Mouse (Mus musculus) cerebral cortex, adult 2 months (tissue): ENCODE measurements around the gene Kcnn4.

Experiments
- WGBS: fragments of 180-500 bp; shearing (Covaris S2); methylation state at CpG from one replicate; pipeline ENCODE4 v1.1.7; 2018; 5-methylcytosine and 5-hydroxymethylcytosine counted together

The Kcnn4 gene

DNA sequence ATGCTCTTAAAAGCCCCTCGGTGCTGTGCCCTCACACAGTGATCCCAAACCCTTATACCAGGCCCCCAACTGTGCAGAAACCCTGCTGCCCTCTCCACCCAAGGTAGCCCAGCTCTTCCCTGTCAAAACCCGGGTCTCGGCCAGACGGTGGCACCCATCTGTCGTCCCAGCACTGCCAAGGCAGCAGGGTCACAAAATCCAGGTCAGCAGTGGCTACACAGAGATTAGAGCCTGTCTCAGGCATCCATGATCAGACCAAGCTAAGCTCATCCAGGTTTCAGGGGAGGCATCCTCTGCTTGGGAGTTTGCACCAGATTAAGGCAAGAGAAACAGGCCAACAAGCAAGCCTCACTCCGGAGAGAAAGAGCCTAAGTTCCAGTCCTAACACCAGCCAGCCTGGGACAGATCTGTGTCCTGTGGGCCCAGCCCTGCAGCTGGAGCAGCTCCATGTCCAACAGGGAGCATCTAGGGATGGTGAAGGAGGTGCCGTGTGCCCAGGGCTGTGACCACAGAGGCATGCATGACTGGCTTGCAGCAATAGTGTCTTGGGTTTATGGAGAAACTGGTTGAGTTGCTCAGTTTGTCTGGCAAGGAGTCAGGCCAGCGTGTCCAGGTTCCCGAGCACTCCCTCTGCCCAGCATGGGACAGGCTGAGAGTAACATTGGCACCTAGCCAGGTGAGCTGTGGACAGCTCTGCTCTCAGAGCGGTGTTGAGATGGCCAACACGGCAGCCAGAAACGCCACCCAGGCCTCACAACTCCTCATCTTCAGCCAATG lies 54.1 kb downstream of the Kcnn4 start:
- 67% methylated on average over 12 of the region's 12 CpGs for WGBS

DNA sequence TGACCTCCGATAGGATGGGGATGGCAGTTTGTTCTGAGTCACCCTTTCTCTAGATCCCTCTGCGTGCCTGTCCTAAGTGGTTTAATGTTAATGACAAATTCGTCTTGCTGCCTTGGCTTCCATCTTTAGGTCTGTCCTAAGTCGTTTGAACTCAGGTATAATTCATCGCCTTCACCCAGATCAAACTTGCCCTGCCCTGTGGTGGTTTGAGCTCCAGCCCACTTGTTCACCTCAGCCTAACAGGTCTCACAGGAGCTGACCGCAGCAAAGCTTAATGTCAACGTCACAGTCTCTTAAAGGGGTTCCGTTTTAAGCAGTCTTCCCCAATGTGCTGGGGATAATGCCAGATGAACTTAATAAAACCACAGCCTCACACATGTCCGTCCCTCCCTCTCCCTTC lies 55.9 kb downstream of the Kcnn4 start:
- WGBS: 90% methylated on average over 9 of the region's 9 CpGs

DNA sequence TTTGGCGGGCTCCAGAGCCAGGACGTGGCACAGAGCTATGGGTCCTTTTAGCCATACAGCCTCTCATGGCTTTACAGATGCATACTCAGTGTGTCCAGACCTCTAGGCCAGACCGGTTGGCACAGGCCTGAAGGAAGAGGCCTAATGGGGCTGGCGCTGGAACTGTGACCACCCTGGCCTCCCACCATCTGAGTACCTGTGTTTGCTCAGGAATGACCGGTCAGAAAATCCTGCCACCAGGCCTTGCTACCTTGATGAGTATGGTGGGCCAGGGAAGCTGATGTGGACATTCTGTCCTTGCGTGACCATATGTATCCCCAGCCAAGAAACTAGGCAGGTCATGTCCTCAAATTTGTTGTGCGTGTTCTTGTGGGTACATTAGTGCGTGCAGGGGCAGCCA lies 57.1 kb downstream of the Kcnn4 start:
- WGBS: 98% methylated on average over 8 of the region's 8 CpGs

DNA sequence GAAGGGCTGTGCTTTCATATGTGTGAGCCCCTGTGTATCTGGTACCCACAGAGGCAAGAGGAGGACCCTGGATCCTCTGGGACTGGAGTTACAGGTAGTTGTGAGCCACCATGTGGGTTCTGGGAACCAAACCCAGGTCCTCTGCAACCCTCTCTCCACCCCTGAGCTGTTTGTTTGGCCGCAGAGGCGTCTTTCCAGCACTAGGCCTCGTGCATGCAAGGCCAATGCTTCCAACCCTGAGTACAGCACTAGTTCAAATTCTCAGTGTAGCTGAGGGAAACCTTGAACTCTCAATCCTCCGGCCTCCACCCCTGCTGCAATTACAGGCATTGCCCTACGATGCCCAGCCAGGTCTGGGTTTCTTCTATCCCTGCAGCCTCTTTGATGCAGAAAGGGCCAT lies 58.7 kb downstream of the Kcnn4 start:
- 93% methylated on average over 5 of the region's 5 CpGs for WGBS

- 20% methylated on average over 16 of the region's 16 CpGs for WGBS
These were observed 59.5 kb downstream of the Kcnn4 start for GRCm38 (mm10) chr7:24429413-24430112.

GRCm38 (mm10) chr7:24430551-24431345 lies 60.7 kb downstream of the Kcnn4 start:
- 95% methylated on average over 15 of the region's 15 CpGs for whole genome bisulfite sequencing

DNA sequence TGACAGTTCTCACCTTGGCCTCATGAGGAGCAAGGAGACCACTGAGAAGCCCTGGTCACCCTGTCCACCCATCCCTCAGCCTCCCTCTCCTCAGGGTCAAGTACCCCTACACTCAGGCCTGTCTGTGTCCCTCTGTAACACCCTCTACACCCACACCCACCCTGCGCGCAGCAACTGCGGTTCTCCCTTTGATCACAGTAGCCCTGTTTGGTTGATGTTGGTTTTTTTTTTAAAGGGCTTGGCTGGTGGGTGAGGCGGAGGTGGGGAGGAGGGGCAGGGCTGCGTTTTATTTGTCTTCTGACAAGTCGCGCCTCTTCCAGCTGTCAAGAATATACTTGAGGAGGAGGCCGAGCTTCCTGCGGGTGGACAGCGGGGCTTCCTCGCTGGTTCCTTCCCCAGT lies 61.6 kb downstream of the Kcnn4 start:
- WGBS: 52% methylated on average over 11 of the region's 11 CpGs

GRCm38 (mm10) chr7:24435305-24435704 lies 65.2 kb downstream of the Kcnn4 start:
- 89% methylated on average over 5 of the region's 5 CpGs for WGBS
